Mouse (Mus musculus) liver, embryonic 16.5 days (tissue): ENCODE data around the gene Wnk3. TPM values are rescaled to one million over a fixed set of nuclear protein-coding genes. Genes with fewer than 3 reads are reported as not detected.
"Not testable (repeated sequence)": the region's sequence is repeated elsewhere in the genome, so short reads cannot be mapped to it uniquely, and the experiment has no call there.

ENCODE experiments used
- ATAC-seq: fragments of 200-750 bp; cut with Nextera tagmentation; 2 replicates; pipeline ENCODE4 v1.8.0; 2017; ENCODE audit warnings: low read depth, mild to moderate bottlenecking, moderate number of reproducible peaks, moderate library complexity
- H3K27ac ChIP-seq: fragments of 300-500 bp; sonication (generic); 2 replicates; pipeline ENCODE4 v1.5.1; 2014; ENCODE audit warnings: mild to moderate bottlenecking, low read length
- H3K27me3 ChIP-seq: fragments of 300-500 bp; sonication (generic); 2 replicates; pipeline ENCODE4 v1.6.1; 2014; ENCODE audit warnings: low read depth, low read length, mixed read lengths; ENCODE audit not compliant: control insufficient read depth, insufficient read depth
- H3K36me3 ChIP-seq: fragments of 300-500 bp; sonication (generic); 2 replicates; pipeline ENCODE4 v1.6.1; 2014; ENCODE audit warnings: mild to moderate bottlenecking; ENCODE audit not compliant: control insufficient read depth, insufficient read depth
- H3K4me1 ChIP-seq: fragments of 300-500 bp; sonication (generic); 2 replicates; pipeline ENCODE4 v1.6.1; 2014; ENCODE audit warnings: low read depth, low read length, mixed read lengths; ENCODE audit not compliant: control insufficient read depth
- H3K4me2 ChIP-seq: fragments of 300-500 bp; sonication (generic); 2 replicates; pipeline ENCODE4 v1.6.1; 2014; ENCODE audit warnings: low read depth, low read length, mixed read lengths
- H3K4me3 ChIP-seq: fragments of 300-500 bp; sonication (generic); 2 replicates; pipeline ENCODE4 v1.5.1; 2014; ENCODE audit warnings: low read depth, mild to moderate bottlenecking, low read length
- H3K9ac ChIP-seq: fragments of 300-500 bp; sonication (generic); 2 replicates; pipeline ENCODE4 v1.6.1; 2014; ENCODE audit warnings: low read depth, low read length
- H3K9me3 ChIP-seq: fragments of 300-500 bp; sonication (generic); replicated peaks from 2 replicates; pipeline ENCODE4 v1.6.1; 2016; ENCODE audit warnings: low read length; ENCODE audit not compliant: control insufficient read depth
- WGBS: fragments of 180-500 bp; shearing (Covaris S2); extraction: QIAGEN DNeasy Blood & Tissue Kit; methylation state at CpG from one replicate; pipeline ENCODE4 v1.1.7; 2014; ENCODE audit not compliant: insufficient replicate concordance; 5-methylcytosine and 5-hydroxymethylcytosine counted together
- polyA plus RNA-seq: library from polyadenylated mRNA; unstranded; fragments of >200 nt; fragmentation: Nextera tagmentation; extraction: Ambion mirVana; gene quantifications from 2 replicates; pipeline ENCODE4 v1.2.1, GENCODE M21; 2015

Wnk3 gene
- polyA plus RNA-seq = 0.01 TPM in 2 replicates

DNA sequence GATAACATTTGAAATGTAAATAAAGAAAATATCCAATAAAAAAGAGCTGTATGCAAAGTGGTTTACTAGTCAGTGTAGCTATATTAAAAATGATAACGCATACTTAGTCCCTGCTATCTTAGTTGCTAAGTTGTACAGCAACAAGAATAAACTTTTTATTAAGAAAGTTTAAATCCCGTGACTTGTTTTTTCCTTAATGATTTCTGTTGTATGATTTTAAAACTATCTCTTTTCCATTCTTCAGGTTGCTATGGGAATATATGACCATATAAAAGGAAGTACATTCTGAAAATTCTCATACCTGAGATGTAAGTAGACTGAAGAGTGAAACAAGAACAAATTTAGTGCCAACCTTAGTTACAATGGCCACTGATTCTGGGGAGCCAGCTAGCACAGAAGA lies at the start of gene Wnk3:
Gene Wnk3, plus strand, starts transcription at position 301 of the 400 bp plus-strand sequence.
- Histone ChIP-seq H3K9me3 (no peaks in the 10 kb centered on the region), H3K9ac (no peak within 1 kb of the TSS), H3K27ac (no peak within 1 kb of the TSS), H3K4me2 (no peak within 1 kb of the TSS), H3K4me1 (no peaks in the 10 kb centered on the region), H3K36me3 (no peaks in the 10 kb centered on the region), H3K27me3 (no peaks in the 10 kb centered on the region), H3K4me3 (no peak within 1 kb of the TSS)
- ATAC-seq = no peak
- WGBS = 66% methylated on average over 2 of the region's 2 CpGs

DNA sequence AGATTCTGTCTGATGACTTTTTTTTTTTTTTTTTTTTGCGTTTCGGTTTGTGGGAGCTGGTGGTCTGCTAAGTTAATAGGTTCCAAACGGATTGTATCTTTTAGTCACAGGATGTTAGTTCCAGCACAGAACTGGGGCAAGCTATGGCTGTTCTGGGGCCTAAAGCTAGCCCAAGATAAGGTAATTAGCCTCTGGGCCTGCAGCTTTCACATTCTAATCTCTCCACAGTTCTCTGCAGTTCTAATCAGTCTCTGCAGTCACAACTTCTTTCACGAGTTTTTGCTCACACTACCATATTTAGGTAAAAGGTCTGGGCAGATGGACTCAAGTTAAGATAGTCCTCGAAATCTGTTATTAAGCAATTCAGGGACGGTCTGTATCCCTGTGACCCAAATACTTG lies 39.5 kb upstream of the Wnk3 start:
- no peak overlapping the region for H3K27ac ChIP-seq
- no peak overlapping the region for H3K4me2 ChIP-seq
- no peaks in the 10 kb centered on the region for H3K36me3 ChIP-seq
- H3K4me3 ChIP-seq = no peak overlapping the region
- 40% methylated on average over 6 of the region's 6 CpGs for WGBS
- ATAC-seq = peak; percentile 43; the same call in 1 of the 2 replicates
- no peaks in the 10 kb centered on the region for H3K9me3 ChIP-seq
- H3K4me1 ChIP-seq = no peaks in the 10 kb centered on the region
- no peak overlapping the region for H3K9ac ChIP-seq
- H3K27me3 ChIP-seq = no peaks in the 10 kb centered on the region; the same call in 1 of the 2 replicates

DNA sequence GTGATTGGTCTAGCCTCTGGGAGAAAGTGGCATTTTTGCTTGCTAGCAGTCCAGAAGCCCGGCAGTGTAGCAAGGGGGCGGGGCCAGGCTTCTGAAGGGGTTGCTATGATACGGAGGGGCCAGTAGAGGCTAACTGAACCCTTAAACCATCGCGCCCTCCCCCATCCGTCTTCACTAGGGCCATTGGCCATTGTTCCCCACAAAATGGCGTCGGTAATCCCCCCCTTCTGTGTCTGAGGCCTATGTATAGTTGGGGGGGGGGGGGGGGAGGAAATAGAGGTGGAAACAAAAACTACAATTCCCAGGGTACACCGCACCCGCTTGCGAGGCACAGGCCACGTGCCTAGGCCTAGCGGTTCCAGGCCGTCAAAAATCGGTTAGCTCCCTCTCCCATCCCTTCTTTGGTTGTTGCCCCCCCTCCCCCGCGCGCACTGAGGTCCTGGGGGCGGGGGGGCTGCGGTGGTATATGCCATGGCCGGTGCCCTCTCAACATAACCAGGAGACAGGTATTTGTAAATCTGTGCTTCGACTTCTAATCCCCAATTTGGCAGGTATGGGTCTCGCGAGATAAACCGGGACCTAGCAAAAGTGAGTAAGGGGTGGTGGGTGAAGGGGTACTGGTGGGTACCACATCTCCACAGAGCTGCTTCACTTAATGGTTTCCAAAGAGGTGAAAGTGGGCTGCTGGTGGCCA lies 29.3 kb upstream of the Wnk3 start:
- Histone ChIP-seq H3K4me1 (no peaks in the 10 kb centered on the region), H3K27me3 (peaks cover 25% of the 10 kb centered on the region), H3K9me3 (no peaks in the 10 kb centered on the region), H3K9ac (no peak overlapping the region), H3K36me3 (no peaks in the 10 kb centered on the region), H3K27ac (no peak overlapping the region), H3K4me2 (peak overlapping the region; percentile 47; the same call in 1 of the 2 replicates), H3K4me3 (no peak overlapping the region)
- WGBS = 19% methylated on average over 25 of the region's 25 CpGs
- ATAC-seq = peak; percentile 16; the same call in 1 of the 2 replicates

DNA sequence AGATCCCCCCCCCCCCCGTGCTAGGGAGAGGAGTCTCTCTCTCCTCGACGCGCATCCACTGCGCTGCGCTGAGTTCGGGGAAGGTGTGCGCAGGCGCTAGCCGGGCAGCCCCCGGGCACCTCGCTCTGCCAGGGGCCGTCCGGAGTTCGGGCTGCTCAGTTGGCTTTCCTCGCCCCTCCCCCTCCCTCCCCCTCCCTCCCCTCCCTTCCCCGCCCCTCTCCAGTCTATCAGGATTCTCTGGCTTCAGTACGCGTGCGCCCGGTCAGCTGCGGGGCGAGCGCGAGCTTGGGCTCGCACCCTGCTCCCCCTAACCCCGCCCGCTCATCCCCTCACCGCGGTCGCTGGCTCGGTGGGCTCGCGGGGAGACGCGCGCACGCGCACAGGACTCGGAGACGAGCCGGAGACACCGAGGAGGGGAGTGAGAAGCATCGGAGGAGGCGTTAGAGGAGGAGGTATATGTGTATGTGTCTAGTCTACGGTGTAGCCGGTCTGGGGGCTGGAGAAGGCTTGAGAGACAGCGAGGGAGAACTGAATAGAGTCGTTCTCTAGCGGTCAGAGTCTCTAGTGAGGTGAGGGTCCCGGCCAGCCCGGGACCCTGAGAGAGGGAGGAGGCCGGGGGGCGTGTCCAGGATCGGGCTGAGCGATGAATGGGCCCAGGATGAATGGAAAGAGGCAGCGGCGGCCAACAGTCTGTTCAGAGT lies 28.5 kb upstream of the Wnk3 start:
- no peak overlapping the region for H3K27ac ChIP-seq
- no peaks in the 10 kb centered on the region for H3K9me3 ChIP-seq
- H3K4me2 ChIP-seq = peak overlapping the region; percentile 47
- H3K4me3 ChIP-seq = peak overlapping the region; percentile 42
- H3K27me3 ChIP-seq = peaks cover 25% of the 10 kb centered on the region
- no peaks in the 10 kb centered on the region for H3K36me3 ChIP-seq
- no peaks in the 10 kb centered on the region for H3K4me1 ChIP-seq
- H3K9ac ChIP-seq = no peak overlapping the region
- WGBS = 18% methylated on average over 52 of the region's 58 CpGs
- ATAC-seq = 0 out of 2 replicates have a peak, but pooled peaks have one; percentile 13

DNA sequence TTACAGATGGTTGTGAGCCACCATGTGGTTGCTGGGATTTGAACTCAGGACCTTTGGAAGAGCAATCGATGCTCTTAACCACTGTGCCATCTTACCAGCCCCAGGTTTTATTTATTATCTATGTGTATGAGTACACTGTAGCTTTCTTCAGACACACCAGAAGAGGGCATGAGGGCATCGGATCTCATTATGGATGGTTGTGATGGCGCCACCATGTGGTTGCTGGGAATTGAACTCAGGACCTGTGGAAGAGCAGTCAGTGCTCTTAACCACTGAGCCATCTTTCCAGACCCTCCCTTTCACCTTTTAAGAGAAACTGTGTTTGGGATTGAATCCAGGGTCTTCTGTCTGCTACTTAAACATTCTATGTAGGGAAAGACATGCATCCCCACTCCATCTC lies 24.7 kb upstream of the Wnk3 start:
- WGBS = 45% methylated on average over 3 of the region's 3 CpGs
- not testable (repeated sequence) for ATAC-seq, H3K36me3 ChIP-seq, H3K4me3 ChIP-seq, H3K4me1 ChIP-seq, H3K9ac ChIP-seq, H3K9me3 ChIP-seq, H3K27ac ChIP-seq, H3K4me2 ChIP-seq
- peaks cover 25% of the 10 kb centered on the region for H3K27me3 ChIP-seq

DNA sequence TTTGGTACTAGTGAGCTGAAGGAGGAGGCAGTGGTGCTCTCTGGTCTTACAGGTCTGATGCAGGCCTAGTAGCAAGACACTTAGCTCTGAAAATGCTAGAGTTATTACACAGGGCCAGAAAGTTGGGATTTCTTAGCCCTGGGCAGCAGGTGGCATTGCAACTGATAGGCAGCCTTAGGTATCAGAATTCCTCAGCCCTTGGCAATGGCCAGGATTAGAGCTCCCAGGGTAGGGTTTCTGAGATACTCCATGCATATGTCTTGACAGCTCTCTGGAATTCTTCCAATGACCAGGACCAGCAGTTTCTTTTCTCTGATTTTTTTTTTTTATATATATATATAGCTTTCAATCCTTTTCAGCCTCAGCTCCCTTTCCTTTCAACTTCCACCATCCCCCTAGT lies 100.5 kb downstream of the Wnk3 start:
- H3K4me1 ChIP-seq = no peaks in the 10 kb centered on the region
- ATAC-seq = no peak

DNA sequence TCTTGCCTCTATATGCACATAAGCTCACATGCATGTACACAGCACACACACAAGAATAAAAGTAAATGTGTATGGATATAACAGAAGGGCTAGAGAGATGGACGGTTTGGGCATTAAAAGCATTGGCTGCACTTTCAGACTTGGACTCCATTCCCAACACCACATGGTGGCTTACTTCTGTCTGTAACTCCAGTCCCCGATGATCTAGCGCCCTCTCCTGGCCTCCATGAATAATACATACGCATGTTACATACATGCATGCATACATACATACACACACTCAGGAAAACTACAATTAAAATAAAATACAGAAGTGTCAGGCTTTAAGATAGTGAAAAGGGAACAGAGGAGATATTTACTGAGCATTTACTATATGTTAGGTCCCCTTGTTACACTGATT lies 115.9 kb downstream of the Wnk3 start:
- Histone ChIP-seq H3K9me3 (no peaks in the 10 kb centered on the region), H3K27ac (no peak overlapping the region), H3K4me2 (no peak overlapping the region), H3K27me3 (no peaks in the 10 kb centered on the region; the same call in 1 of the 2 replicates), H3K4me1 (no peaks in the 10 kb centered on the region), H3K36me3 (no peaks in the 10 kb centered on the region), H3K4me3 (no peak overlapping the region), H3K9ac (no peak overlapping the region)
- WGBS = 52% methylated on average over 4 of the region's 4 CpGs
- ATAC-seq = no peak

More for the DNA sequence above, 100.5 kb downstream of the Wnk3 start:
- H3K27me3 ChIP-seq = no peaks in the 10 kb centered on the region
- H3K4me3 ChIP-seq = no peak overlapping the region
- H3K4me2 ChIP-seq = no peak overlapping the region
- H3K27ac ChIP-seq = no peak overlapping the region
- H3K36me3 ChIP-seq = no peaks in the 10 kb centered on the region
- H3K9me3 ChIP-seq = no peaks in the 10 kb centered on the region
- H3K9ac ChIP-seq = no peak overlapping the region

DNA sequence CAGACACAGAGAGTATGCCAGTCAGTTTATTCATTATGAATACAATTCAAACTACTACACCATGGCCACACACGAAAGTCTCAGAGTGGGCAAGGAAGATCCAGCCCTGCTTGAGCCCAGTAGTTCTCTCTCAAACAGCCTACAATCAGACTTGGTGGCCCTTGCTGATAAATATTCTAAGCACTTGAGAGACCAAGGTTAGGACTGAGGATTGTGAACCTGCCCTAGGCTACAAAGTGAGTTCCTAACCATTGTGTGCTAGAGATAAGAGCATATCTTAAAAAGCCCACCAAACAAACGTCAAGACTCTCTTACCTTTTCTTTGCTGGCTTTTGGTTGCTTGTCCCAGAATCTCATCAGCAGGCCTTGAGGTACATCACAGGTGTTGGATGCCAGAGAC lies 135.7 kb downstream of the Wnk3 start:
- Histone ChIP-seq H3K36me3 (no peaks in the 10 kb centered on the region), H3K9ac (no peak overlapping the region), H3K4me1 (no peaks in the 10 kb centered on the region), H3K4me3 (no peak overlapping the region), H3K9me3 (no peaks in the 10 kb centered on the region), H3K4me2 (no peak overlapping the region), H3K27ac (no peak overlapping the region), H3K27me3 (peaks cover 2% of the 10 kb centered on the region; the same call in 1 of the 2 replicates)
- ATAC-seq = no peak
- WGBS = 30% methylated on average over 2 of the region's 2 CpGs

DNA sequence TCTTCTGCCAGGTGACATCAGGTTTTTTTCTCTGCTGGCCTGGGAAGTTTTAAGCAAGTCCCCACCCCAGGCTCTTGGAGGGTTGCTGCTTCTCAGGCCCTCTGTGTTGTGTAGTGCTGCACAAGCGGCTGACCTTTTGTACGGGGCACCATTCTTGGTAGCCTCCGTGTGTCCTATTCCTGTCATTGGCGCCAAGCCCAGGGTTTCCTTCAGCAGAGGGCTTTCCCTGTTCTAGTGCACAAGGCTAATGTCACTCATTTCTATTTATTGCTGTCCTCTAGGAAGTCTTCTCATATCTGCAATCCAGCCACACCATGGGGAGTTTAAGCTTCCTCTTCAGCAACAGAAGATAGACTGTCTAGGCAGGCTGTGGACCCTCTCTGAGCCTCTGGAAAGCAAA lies 139.9 kb downstream of the Wnk3 start:
- no peaks in the 10 kb centered on the region for H3K36me3 ChIP-seq
- WGBS = 59% methylated on average over 4 of the region's 4 CpGs

More for the DNA sequence above, 139.9 kb downstream of the Wnk3 start:
- Histone ChIP-seq H3K9me3 (no peaks in the 10 kb centered on the region), H3K27me3 (peaks cover 2% of the 10 kb centered on the region; the same call in 1 of the 2 replicates), H3K4me3 (no peak overlapping the region), H3K4me2 (no peak overlapping the region), H3K27ac (no peak overlapping the region), H3K4me1 (no peaks in the 10 kb centered on the region), H3K9ac (no peak overlapping the region)
- ATAC-seq = no peak; the same call in 1 of the 2 replicates
